Mouse (Mus musculus): ENCODE measurements around the gene Rad51b. TPM values are rescaled to one million over a fixed set of nuclear protein-coding genes. Genes with fewer than 3 reads are reported as not detected.
A peak's percentile ranks its signal among the peaks of the same experiment; 100 is the strongest.

Rad51b gene
- total RNA-seq, 2 experiments from 2014 or later = 0.62 to 0.64 TPM

DNA sequence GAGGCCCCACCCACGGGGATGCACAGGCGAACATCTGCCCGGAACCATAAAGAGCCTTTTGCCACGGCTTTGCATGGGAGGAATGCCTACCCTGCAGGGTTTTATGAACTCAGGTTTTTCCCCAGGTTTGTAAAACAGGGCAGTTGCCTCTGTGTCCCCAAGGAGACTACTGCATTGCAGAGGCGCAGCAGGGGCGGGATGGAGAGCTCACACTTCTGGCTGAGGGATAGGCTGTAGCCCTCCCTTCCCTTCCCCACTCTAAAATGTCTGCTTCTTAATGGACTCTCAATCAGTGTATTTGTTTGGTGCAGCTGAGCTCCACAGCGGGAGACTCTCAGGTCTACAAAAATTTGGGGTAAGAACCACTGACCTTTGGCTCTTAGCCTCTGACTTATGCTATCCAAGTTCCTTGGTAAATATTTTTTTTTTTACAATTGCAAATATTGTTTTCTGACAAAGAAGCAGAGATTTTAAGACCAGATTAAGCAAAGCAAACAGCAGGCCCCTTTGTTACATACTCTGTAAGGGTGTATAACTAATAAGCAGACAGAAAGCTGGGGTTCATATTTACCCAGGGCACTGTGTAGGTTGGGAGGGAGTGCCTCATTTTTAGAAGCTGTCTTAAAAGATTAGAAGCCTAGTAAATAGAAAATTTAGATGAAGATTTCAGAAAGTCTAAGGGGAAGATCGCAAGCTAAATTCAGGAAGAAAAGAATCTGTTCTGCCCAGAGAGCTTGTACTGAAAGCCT is 507.9 kb downstream of the Rad51b start:
- no peak for DNase-seq

- no peak for DNase-seq
These were observed 509.9 kb downstream of the Rad51b start for GRCm38 (mm10) chr12:79806990-79807389.

GRCm38 (mm10) chr12:79807410-79807847 is 510.3 kb downstream of the Rad51b start:
- no peak for DNase-seq

GRCm38 (mm10) chr12:79807938-79808401 is 510.9 kb downstream of the Rad51b start:
- no peak for DNase-seq

- peak in 1 of 2 experiments; percentile 23 for DNase-seq
These were observed 511.6 kb downstream of the Rad51b start for GRCm38 (mm10) chr12:79808426-79809398.

- no peak for DNase-seq
These were observed 512.4 kb downstream of the Rad51b start for GRCm38 (mm10) chr12:79809518-79809917.

DNA sequence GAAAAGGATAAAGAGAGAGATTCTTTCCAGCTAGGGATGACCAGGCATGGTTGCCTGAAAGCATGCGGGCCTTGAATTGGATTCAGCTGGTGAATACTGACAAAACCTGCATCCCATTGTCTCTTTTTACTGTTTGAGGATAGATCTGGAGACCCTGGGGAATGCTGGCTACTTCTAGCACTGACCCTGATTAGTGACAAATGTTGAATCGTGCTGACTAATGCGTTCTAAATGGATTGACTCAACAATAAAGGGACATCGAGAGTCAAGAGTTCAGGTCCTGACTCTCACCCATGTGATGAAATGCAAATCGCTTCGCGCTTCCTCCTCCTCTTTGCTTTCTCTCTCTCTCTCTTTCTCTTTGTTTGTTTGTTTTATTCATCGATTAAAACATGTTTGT is 515.3 kb downstream of the Rad51b start:
- DNase-seq = no peak

- DNase-seq = no peak
These were observed 515.9 kb downstream of the Rad51b start for GRCm38 (mm10) chr12:79812838-79813563.

GRCm38 (mm10) chr12:79813566-79814305 is 516.7 kb downstream of the Rad51b start:
- DNase-seq = no peak

DNA sequence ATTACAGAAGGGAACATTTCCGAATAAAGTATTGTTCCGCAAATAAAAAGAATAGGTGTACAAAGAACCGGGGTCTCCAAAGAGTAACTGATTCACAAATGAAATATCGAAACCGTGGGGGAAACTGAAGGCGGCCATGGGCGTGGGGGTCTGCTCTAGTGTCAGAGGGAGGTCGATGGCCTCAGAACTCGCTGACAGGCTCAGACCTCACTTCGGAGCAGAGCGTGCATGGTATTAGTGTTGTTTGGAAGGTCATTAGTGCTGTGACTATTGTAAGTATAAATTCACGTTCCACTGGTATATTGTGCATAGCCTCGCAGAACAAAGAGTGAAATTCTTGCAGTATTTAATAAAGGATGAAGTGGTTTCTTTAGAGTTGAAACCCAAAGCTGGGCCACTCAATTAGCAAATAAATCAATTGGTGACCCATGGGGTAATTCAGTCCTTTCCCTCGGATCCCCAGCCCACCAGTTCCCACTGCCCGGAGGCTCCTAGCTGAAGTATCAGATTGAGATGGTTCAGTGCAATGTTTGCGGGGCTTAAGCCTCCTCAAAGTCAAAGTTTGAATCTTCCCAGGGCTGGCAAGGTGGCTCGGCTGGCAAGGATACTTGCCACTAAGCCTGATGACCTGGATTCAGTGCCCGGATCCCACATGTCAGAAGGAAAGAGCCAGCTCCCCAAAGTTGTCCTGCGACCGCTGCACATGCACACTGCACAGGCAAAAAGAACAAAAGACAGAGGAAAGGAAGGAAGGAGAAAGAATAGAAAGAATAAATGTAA is 517.4 kb downstream of the Rad51b start:
- no peak for DNase-seq

DNA sequence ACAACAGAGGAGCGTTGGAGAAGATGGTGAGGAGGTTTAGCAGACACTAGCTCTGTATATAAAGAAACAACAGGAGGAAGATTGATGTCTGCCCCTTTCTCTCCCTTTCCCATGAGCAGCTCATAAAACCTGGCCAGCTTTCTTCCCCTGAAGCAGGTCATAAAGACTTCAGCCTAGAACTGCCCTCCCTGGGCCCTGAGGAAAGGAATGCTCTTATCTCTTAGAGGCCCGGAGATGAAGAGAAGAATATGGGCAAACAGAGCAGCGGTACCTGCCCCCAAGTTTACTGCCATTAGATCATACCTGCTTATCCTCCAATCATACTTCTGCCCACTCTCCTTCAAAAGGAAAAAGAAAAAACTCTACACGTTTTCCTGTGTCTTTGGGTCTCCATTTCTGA is 519.2 kb downstream of the Rad51b start:
- DNase-seq = no peak

- no peak for DNase-seq
These were observed 523.3 kb downstream of the Rad51b start for GRCm38 (mm10) chr12:79820228-79820958.

GRCm38 (mm10) chr12:79821901-79822300 is 524.8 kb downstream of the Rad51b start:
- DNase-seq = peak; percentile 70 to 72

DNA sequence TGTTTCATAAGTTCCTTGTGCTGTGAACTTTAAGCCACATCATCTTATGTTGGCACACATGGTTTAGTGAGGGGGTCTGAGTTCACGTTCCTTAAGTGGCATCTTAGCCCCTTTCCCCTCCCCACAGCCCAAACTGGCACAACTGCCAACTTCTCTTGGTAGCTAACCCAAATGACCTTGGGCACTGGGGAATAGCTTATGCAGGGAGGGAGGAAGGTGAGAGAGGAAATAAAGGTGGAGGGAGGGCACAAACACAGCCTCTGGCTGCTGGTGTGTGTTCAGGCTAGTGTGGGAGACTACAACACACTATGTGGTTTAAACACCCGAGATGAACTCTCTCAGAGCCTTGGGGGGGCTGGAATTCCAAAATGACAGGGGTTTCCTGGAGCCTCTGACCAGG is 525.3 kb downstream of the Rad51b start:
- no peak for DNase-seq

DNA sequence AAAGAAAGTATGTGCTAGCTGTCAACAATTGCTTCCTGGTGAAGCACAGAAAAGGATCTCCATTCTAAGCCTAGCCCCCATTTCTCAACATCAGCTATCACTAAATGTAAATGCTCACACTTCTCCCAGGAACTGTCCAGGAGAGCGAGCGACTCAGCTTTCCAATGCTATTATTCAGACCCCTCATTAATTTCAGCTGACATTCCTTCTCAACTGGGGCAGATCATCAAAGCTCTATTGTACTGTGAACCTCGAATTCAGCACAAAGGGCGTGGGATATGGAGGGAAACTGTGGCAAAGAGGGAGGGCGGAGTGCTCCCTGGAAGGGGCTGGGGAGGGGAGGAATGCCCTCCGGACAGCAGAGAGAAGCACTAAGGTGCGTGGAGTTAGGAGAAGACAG is 528.8 kb downstream of the Rad51b start:
- DNase-seq = no peak

GRCm38 (mm10) chr12:79827233-79827692 is 530.2 kb downstream of the Rad51b start:
- no peak for DNase-seq

DNA sequence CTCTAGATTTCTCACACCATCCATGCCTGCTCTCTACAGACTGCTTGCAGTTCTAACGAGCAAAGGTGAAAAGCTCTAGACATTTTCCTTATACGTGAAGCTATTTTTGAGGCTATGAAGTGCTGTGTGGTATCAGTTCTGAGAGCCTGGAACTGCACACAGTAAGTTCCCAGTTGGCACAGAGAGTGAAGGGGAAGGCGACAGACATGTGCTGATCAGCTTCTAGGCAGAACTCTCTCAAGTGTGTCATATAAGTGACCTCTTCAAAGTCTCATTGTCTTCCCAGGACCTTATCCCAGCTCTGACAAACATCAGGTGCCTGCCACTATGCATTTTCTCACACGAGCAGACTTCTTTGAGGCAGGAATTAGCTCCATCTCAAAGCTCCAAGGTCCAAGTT is 530.7 kb downstream of the Rad51b start:
- DNase-seq = peak; percentile 33 to 46

DNA sequence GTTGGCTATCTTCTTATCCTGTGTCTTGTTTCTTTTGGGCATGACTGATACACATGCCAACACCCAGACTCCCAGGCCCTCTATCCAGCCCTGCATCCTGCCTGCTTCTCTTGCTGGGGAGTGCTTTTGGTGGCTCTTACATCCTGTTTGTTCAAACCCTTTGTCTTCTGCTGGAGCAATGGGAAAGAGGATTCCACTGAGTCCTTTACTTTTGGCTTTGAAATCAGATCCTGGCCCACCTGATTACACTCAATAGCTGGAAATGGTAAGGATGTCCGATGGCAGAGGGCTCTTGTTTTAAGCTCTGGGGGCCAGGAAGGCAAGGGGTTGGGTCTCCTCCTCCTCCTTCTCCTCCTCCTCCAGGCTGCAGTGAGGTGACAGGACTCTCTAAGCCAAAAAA is 533.6 kb downstream of the Rad51b start:
- peak in 1 of 2 experiments; percentile 59 for DNase-seq

DNA sequence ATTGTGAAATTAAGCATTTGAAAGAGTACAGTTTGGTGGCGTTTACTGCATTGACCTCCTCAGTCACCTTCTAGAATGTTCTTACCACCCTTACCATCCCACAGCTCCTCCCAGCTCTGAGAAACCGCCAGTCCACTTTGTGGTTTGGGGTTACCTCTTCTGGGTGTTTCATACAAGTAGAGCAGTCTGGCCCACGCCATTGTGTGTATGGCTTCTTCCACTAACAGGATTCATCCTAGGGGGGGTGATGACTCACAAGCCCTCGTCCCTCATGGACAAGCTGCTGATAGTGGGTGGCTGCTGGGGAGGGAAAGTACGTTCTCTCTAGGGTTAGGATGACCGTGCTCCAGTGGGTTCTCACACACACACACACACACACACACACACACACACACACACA is 535.5 kb downstream of the Rad51b start:
- no peak for DNase-seq

- no peak for DNase-seq
These were observed 538.4 kb downstream of the Rad51b start for GRCm38 (mm10) chr12:79835521-79835920.
